Mouse (Mus musculus) stomach, postnatal 0 days (tissue): ENCODE results near the gene Klrb1f. TPM values are rescaled to one million over a fixed set of nuclear protein-coding genes. Genes with fewer than 3 reads are reported as not detected.
"Not testable (repeated sequence)": the region's sequence is repeated elsewhere in the genome, so short reads cannot be mapped to it uniquely, and the experiment has no call there.

Source experiments
- ATAC-seq: fragments of 200-750 bp; cut with Nextera tagmentation; 2 replicates; pipeline ENCODE4 v1.8.0; 2017; ENCODE audit not compliant: low FRiP score, low TSS enrichment
- DNase-seq: peaks from one replicate; pipeline ENCODE4 v3.0.0-alpha.2; 2016; ENCODE audit warnings: low spot score
- H3K27ac ChIP-seq: fragments of 300-500 bp; sonication (generic); replicated peaks from 2 replicates; pipeline ENCODE4 v1.5.1; 2014; ENCODE audit warnings: mild to moderate bottlenecking, control low read depth
- H3K27me3 ChIP-seq: fragments of 300-500 bp; sonication (generic); 2 replicates; pipeline ENCODE4 v1.6.1; 2014; ENCODE audit warnings: low read length; ENCODE audit not compliant: control insufficient read depth, insufficient read depth
- H3K36me3 ChIP-seq: fragments of 300-500 bp; sonication (generic); 2 replicates; pipeline ENCODE4 v1.6.1; 2014; ENCODE audit warnings: low read length, mixed read lengths; ENCODE audit not compliant: control insufficient read depth, insufficient read depth
- H3K4me1 ChIP-seq: fragments of 300-500 bp; sonication (generic); replicated peaks from 2 replicates; pipeline ENCODE4 v1.6.1; 2014; ENCODE audit warnings: antibody characterized with exemption; ENCODE audit not compliant: control insufficient read depth, insufficient read depth
- H3K4me2 ChIP-seq: fragments of 300-500 bp; sonication (generic); replicated peaks from 2 replicates; pipeline ENCODE4 v1.6.1; 2014; ENCODE audit warnings: low read depth, mild to moderate bottlenecking, control low read depth, moderate library complexity
- H3K4me3 ChIP-seq: fragments of 300-500 bp; sonication (generic); 2 replicates; pipeline ENCODE4 v1.5.1; 2014; ENCODE audit warnings: low read depth, low read length, control low read depth
- H3K9ac ChIP-seq: fragments of 300-500 bp; sonication (generic); 2 replicates; pipeline ENCODE4 v1.6.1; 2014; ENCODE audit warnings: mild to moderate bottlenecking, low read length, control low read depth, mixed read lengths
- H3K9me3 ChIP-seq: fragments of 300-500 bp; sonication (generic); 2 replicates; pipeline ENCODE4 v1.6.1; 2016; ENCODE audit warnings: low read length; ENCODE audit not compliant: control insufficient read depth
- CTCF ChIP-seq: IDR thresholded peaks from 2 replicates; pipeline ENCODE4 v1.5.1; 2016; ENCODE audit warnings: antibody characterized with exemption, low read depth, mild to moderate bottlenecking, moderate library complexity
- EP300 ChIP-seq: optimal IDR thresholded peaks from 2 replicates; pipeline ENCODE3; 2016; ENCODE audit warnings: antibody characterized with exemption
- WGBS: fragments of 180-500 bp; shearing (Covaris S2); extraction: QIAGEN DNeasy Blood & Tissue Kit; methylation state at CpG from one replicate; pipeline ENCODE4 v1.1.7; 2014; 5-methylcytosine and 5-hydroxymethylcytosine counted together
- polyA plus RNA-seq: library from polyadenylated mRNA; unstranded; fragments of >200 nt; fragmentation: Nextera tagmentation; extraction: Ambion mirVana; gene quantifications from 2 replicates; pipeline ENCODE4 v1.2.1, GENCODE M21; 2015

The Klrb1f gene
- polyA plus RNA-seq, 1 experiment from 2014 or later: 0.18 TPM

DNA sequence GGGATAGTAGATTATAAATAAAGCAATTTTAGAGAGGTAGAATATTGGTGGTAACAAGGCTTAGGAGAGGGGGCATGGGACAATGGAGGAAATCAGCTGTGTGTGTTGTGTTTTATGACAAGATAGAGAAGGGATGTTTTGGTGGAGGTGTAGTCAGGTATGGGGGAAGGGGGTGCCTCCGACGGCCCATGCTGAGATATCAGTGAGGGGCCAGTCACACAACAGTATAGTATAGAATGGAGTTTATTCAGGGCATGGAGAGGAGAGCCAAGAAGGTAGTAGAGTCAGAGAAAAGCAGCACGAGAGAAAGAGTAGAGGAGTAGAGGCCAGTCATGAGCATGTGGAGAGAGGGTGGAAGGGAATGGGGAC is 35.2 kb upstream of the Klrb1f start:
- H3K9ac ChIP-seq: no peak overlapping the region
- no peaks in the 10 kb centered on the region for H3K9me3 ChIP-seq
- no peak for TF ChIP-seq CTCF
- no peak for TF ChIP-seq EP300
- DNase-seq: no peak
- H3K36me3 ChIP-seq: no peaks in the 10 kb centered on the region
- 67% methylated on average over 3 of the region's 3 CpGs for WGBS
- no peak for ATAC-seq
- H3K4me1 ChIP-seq: no peaks in the 10 kb centered on the region
- no peaks in the 10 kb centered on the region for H3K27me3 ChIP-seq
- no peak overlapping the region for H3K4me3 ChIP-seq
- no peak overlapping the region for H3K4me2 ChIP-seq
- 0 out of 2 replicates have a peak overlapping the region, but pooled peaks have one; percentile 45 for H3K27ac ChIP-seq

DNA sequence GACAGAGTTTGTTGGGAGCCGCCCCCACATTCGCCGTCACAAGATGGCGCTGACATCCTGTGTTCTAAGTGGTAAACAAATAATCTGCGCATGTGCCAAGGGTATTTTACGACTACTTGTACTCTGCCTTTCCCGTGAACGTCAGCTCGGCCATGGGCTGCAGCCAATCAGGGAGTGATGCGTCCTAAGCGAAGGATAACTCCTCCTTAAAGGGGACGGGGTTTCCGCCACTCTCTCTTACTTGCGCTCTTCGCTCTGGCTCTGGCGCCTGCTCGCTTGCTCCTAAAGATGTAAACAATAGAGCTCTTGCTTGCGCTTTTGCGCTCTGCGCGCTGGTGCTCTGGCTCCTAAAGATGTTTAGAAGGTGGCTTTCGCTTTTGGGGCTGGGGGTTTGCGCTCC is 33.7 kb upstream of the Klrb1f start:
- H3K4me2 ChIP-seq, H3K4me1 ChIP-seq, H3K9ac ChIP-seq, DNase-seq, H3K9me3 ChIP-seq, ATAC-seq, H3K36me3 ChIP-seq, H3K27me3 ChIP-seq, H3K4me3 ChIP-seq, H3K27ac ChIP-seq: not testable (repeated sequence)
- WGBS: 96% methylated on average over 16 of the region's 23 CpGs

GRCm38 (mm10) chr6:129012966-129013365 is 32.7 kb upstream of the Klrb1f start:
- Histone ChIP-seq H3K9me3 (no peaks in the 10 kb centered on the region), H3K4me2 (no peak overlapping the region), H3K9ac (no peak overlapping the region), H3K36me3 (no peaks in the 10 kb centered on the region), H3K4me3 (no peak overlapping the region), H3K4me1 (no peaks in the 10 kb centered on the region), H3K27me3 (no peaks in the 10 kb centered on the region), H3K27ac (no peak overlapping the region)
- 33% methylated on average over 1 of the region's 1 CpGs for WGBS
- DNase-seq: no peak
- no peak for TF ChIP-seq CTCF
- TF ChIP-seq EP300: no peak
- no peak for ATAC-seq

DNA sequence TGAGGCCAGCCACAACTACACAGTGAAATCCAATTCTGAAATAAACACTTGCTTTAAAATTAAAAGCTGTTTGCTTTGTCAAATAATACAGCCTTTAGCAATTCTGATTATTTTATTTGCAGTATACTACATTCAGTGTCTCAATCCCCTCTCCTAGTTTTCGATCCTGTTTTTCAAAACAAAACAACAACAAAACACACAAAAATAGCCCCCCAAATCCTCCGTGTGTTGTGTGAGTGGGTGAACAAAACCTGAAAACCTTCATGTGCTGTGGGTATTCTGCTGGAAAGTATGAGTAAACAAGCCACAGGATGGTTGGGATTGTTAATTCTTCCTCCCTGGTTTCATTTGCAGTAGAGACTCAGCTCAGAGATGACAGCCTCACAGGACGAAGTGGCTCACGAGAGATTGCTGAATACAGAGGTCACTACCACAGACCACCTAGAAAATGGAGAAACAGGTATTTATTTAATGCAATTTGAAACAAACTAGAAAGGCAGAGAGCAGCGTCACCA is 31.9 kb upstream of the Klrb1f start:
- WGBS: 49% methylated on average over 5 of the region's 5 CpGs
- Histone ChIP-seq H3K27me3 (no peaks in the 10 kb centered on the region), H3K27ac (peak overlapping the region; percentile 31; the same call in 1 of the 2 replicates), H3K36me3 (no peaks in the 10 kb centered on the region), H3K4me3 (no peak overlapping the region), H3K9ac (no peak overlapping the region), H3K4me1 (no peaks in the 10 kb centered on the region), H3K4me2 (no peak overlapping the region), H3K9me3 (no peaks in the 10 kb centered on the region)
- DNase-seq (no peak), ATAC-seq (no peak)
- TF ChIP-seq CTCF (no peak), EP300 (no peak)

GRCm38 (mm10) chr6:129014399-129014798 is 31.3 kb upstream of the Klrb1f start:
- no peaks in the 10 kb centered on the region for H3K27me3 ChIP-seq
- ATAC-seq (no peak), DNase-seq (no peak)
- H3K4me1 ChIP-seq: no peaks in the 10 kb centered on the region
- H3K4me2 ChIP-seq: no peak overlapping the region
- no peaks in the 10 kb centered on the region for H3K9me3 ChIP-seq
- H3K9ac ChIP-seq: no peak overlapping the region
- peak overlapping the region; percentile 30; the same call in 1 of the 2 replicates for H3K27ac ChIP-seq
- 56% methylated on average over 1 of the region's 1 CpGs for WGBS
- H3K4me3 ChIP-seq: no peak overlapping the region
- TF ChIP-seq EP300 (no peak), CTCF (no peak)
- H3K36me3 ChIP-seq: no peaks in the 10 kb centered on the region

- Histone ChIP-seq H3K9me3 (no peaks in the 10 kb centered on the region), H3K27me3 (no peaks in the 10 kb centered on the region), H3K36me3 (no peaks in the 10 kb centered on the region), H3K9ac (no peak overlapping the region), H3K4me1 (no peaks in the 10 kb centered on the region), H3K27ac (no peak overlapping the region), H3K4me2 (no peak overlapping the region), H3K4me3 (no peak overlapping the region)
- no peak for TF ChIP-seq CTCF
- no peak for TF ChIP-seq EP300
- 78% methylated on average over 8 of the region's 8 CpGs for WGBS
- ATAC-seq (no peak), DNase-seq (no peak)
Measured at GRCm38 (mm10) chr6:129027451-129028248, 18.1 kb upstream of the Klrb1f start.
